Mouse (Mus musculus): ENCODE measurements at regions not wholly inside any gene's neighbourhood (a gene's known extent, or its start where the extent isn't known, plus 50 kb on each side); places are given as distances from the start of the nearest gene placed in this dataset.

- Histone ChIP-seq H3K27me3 (replicated peaks; ENCODE audit: low read depth, poor library complexity, severe bottlenecking) (peaks cover 15% of the 10 kb centered on the region), H3K27ac (replicated peaks) (no peak overlapping the region), H3K4me3 (no peak overlapping the region), H3K4me1 (no peaks in the 10 kb centered on the region), H3K9me3 (no peaks in the 10 kb centered on the region), H3K36me3 (replicated peaks) (no peaks in the 10 kb centered on the region)
- DNase-seq (ENCODE audit: low spot score) = no peak
- WGBS = 89% methylated on average over 7 of the region's 7 CpGs
Observed at GRCm38 (mm10) chrX:10984894-10985293, 270.1 kb downstream of the Mid1ip1 start.

- H3K4me1 ChIP-seq = peaks cover 20% of the 10 kb centered on the region
- WGBS = 32% methylated on average over 6 of the region's 6 CpGs
- peaks cover 64% of the 10 kb centered on the region for H3K27me3 ChIP-seq (replicated peaks; ENCODE audit: low read depth, poor library complexity, severe bottlenecking)
- no peaks in the 10 kb centered on the region for H3K36me3 ChIP-seq (replicated peaks)
- peak; percentile 20 for DNase-seq (ENCODE audit: low spot score)
- H3K4me3 ChIP-seq = peak overlapping the region; percentile 39; the same call in 1 of the 2 replicates
- no peaks in the 10 kb centered on the region for H3K9me3 ChIP-seq
- peak overlapping the region; percentile 76 for H3K27ac ChIP-seq (replicated peaks)
Observed at GRCm38 (mm10) chrX:10991871-10992210, 277.0 kb downstream of the Mid1ip1 start.

- H3K4me3 ChIP-seq = peak overlapping the region; percentile 39
- peak overlapping the region; percentile 76 for H3K27ac ChIP-seq (replicated peaks)
- no peaks in the 10 kb centered on the region for H3K36me3 ChIP-seq (replicated peaks)
- H3K4me1 ChIP-seq = peaks cover 20% of the 10 kb centered on the region
- WGBS = 25% methylated on average over 19 of the region's 19 CpGs
- peak; percentile 38 for DNase-seq (ENCODE audit: low spot score)
- H3K27me3 ChIP-seq (replicated peaks; ENCODE audit: low read depth, poor library complexity, severe bottlenecking) = peaks cover 64% of the 10 kb centered on the region
- no peaks in the 10 kb centered on the region for H3K9me3 ChIP-seq
Observed at GRCm38 (mm10) chrX:10992211-10993004, 277.6 kb downstream of the Mid1ip1 start.

GRCm38 (mm10) chrX:10993005-10993377 lies 278.2 kb downstream of the Mid1ip1 start:
- peak overlapping the region; percentile 76 for H3K27ac ChIP-seq (replicated peaks)
- H3K36me3 ChIP-seq (replicated peaks) = no peaks in the 10 kb centered on the region
- no peaks in the 10 kb centered on the region for H3K9me3 ChIP-seq
- H3K27me3 ChIP-seq (replicated peaks; ENCODE audit: low read depth, poor library complexity, severe bottlenecking) = peaks cover 64% of the 10 kb centered on the region
- WGBS = 26% methylated on average over 6 of the region's 6 CpGs
- DNase-seq (ENCODE audit: low spot score) = no peak
- peak overlapping the region; percentile 39 for H3K4me3 ChIP-seq
- peaks cover 20% of the 10 kb centered on the region for H3K4me1 ChIP-seq

- no peak for DNase-seq (ENCODE audit: low spot score)
- Histone ChIP-seq H3K36me3 (replicated peaks) (no peaks in the 10 kb centered on the region), H3K4me1 (peaks cover 20% of the 10 kb centered on the region), H3K27ac (replicated peaks) (no peak overlapping the region), H3K4me3 (no peak overlapping the region), H3K9me3 (no peaks in the 10 kb centered on the region), H3K27me3 (replicated peaks; ENCODE audit: low read depth, poor library complexity, severe bottlenecking) (peaks cover 54% of the 10 kb centered on the region)
Observed at GRCm38 (mm10) chrX:10994910-10995309, 280.1 kb downstream of the Mid1ip1 start.

GRCm38 (mm10) chrX:11001180-11001579 lies 286.4 kb downstream of the Mid1ip1 start:
- Histone ChIP-seq H3K27me3 (replicated peaks; ENCODE audit: low read depth, poor library complexity, severe bottlenecking) (no peaks in the 10 kb centered on the region), H3K36me3 (replicated peaks) (no peaks in the 10 kb centered on the region), H3K4me3 (no peak overlapping the region), H3K4me1 (no peaks in the 10 kb centered on the region), H3K27ac (replicated peaks) (no peak overlapping the region), H3K9me3 (no peaks in the 10 kb centered on the region)
- WGBS = 86% methylated on average over 3 of the region's 3 CpGs
- DNase-seq (ENCODE audit: low spot score) = no peak

- no peak for DNase-seq (ENCODE audit: low spot score)
- Histone ChIP-seq H3K27me3 (replicated peaks; ENCODE audit: low read depth, poor library complexity, severe bottlenecking) (no peaks in the 10 kb centered on the region), H3K9me3 (no peaks in the 10 kb centered on the region), H3K4me1 (no peaks in the 10 kb centered on the region), H3K4me3 (no peak overlapping the region), H3K27ac (replicated peaks) (no peak overlapping the region), H3K36me3 (replicated peaks) (no peaks in the 10 kb centered on the region)
Observed at GRCm38 (mm10) chrX:11039278-11039677, 259.8 kb upstream of the H2al1a start.

- H3K4me3 ChIP-seq = no peak overlapping the region
- WGBS = 83% methylated on average over 3 of the region's 3 CpGs
- 0 out of 2 replicates have a peak, but pooled peaks cover 2% of the 10 kb centered on the region for H3K9me3 ChIP-seq
- no peaks in the 10 kb centered on the region for H3K27me3 ChIP-seq (replicated peaks; ENCODE audit: low read depth, poor library complexity, severe bottlenecking)
- H3K4me1 ChIP-seq = no peaks in the 10 kb centered on the region
- no peak for DNase-seq (ENCODE audit: low spot score)
- H3K36me3 ChIP-seq (replicated peaks) = no peaks in the 10 kb centered on the region
- H3K27ac ChIP-seq (replicated peaks) = no peak overlapping the region
Observed at GRCm38 (mm10) chrX:11046769-11047168, 252.3 kb upstream of the H2al1a start.

- Histone ChIP-seq H3K27ac (replicated peaks) (no peak overlapping the region), H3K9me3 (no peaks in the 10 kb centered on the region), H3K4me1 (no peaks in the 10 kb centered on the region), H3K4me3 (no peak overlapping the region), H3K36me3 (replicated peaks) (no peaks in the 10 kb centered on the region), H3K27me3 (replicated peaks; ENCODE audit: low read depth, poor library complexity, severe bottlenecking) (peaks cover 82% of the 10 kb centered on the region)
- DNase-seq (ENCODE audit: low spot score) = no peak
- WGBS = 74% methylated on average over 3 of the region's 3 CpGs
Observed at GRCm38 (mm10) chrX:11082171-11082570, 216.9 kb upstream of the H2al1a start.

GRCm38 (mm10) chrX:11082845-11083244 lies 216.2 kb upstream of the H2al1a start:
- DNase-seq (ENCODE audit: low spot score) = no peak
- Histone ChIP-seq H3K36me3 (replicated peaks) (no peaks in the 10 kb centered on the region), H3K4me1 (no peaks in the 10 kb centered on the region), H3K4me3 (no peak overlapping the region), H3K9me3 (no peaks in the 10 kb centered on the region), H3K27me3 (replicated peaks; ENCODE audit: low read depth, poor library complexity, severe bottlenecking) (peaks cover 80% of the 10 kb centered on the region), H3K27ac (replicated peaks) (no peak overlapping the region)
- WGBS = 78% methylated on average over 3 of the region's 3 CpGs

- Histone ChIP-seq H3K9me3 (no peaks in the 10 kb centered on the region), H3K4me1 (no peaks in the 10 kb centered on the region), H3K27me3 (replicated peaks; ENCODE audit: low read depth, poor library complexity, severe bottlenecking) (peaks cover 79% of the 10 kb centered on the region)
Observed at GRCm38 (mm10) chrX:11086257-11087072, 212.6 kb upstream of the H2al1a start.

GRCm38 (mm10) chrX:11087913-11088312 lies 211.1 kb upstream of the H2al1a start:
- 14% methylated on average over 14 of the region's 14 CpGs for WGBS
- peaks cover 68% of the 10 kb centered on the region for H3K27me3 ChIP-seq (replicated peaks; ENCODE audit: low read depth, poor library complexity, severe bottlenecking)
- no peaks in the 10 kb centered on the region for H3K36me3 ChIP-seq (replicated peaks)
- peak overlapping the region; percentile 32 for H3K4me3 ChIP-seq
- no peaks in the 10 kb centered on the region for H3K4me1 ChIP-seq
- peak; percentile 66 for DNase-seq (ENCODE audit: low spot score)
- H3K27ac ChIP-seq (replicated peaks) = no peak overlapping the region
- H3K9me3 ChIP-seq = no peaks in the 10 kb centered on the region

More at GRCm38 (mm10) chrX:11086257-11087072, 212.6 kb upstream of the H2al1a start:
- H3K36me3 ChIP-seq (replicated peaks) = no peaks in the 10 kb centered on the region
- 63% methylated on average over 7 of the region's 7 CpGs for WGBS
- H3K4me3 ChIP-seq = no peak overlapping the region
- H3K27ac ChIP-seq (replicated peaks) = no peak overlapping the region
- DNase-seq (ENCODE audit: low spot score) = no peak

GRCm38 (mm10) chrX:11088506-11088905 lies 210.6 kb upstream of the H2al1a start:
- Histone ChIP-seq H3K4me1 (no peaks in the 10 kb centered on the region), H3K9me3 (no peaks in the 10 kb centered on the region), H3K4me3 (peak overlapping the region; percentile 32; the same call in 1 of the 2 replicates), H3K36me3 (replicated peaks) (no peaks in the 10 kb centered on the region), H3K27ac (replicated peaks) (no peak overlapping the region), H3K27me3 (replicated peaks; ENCODE audit: low read depth, poor library complexity, severe bottlenecking) (peaks cover 62% of the 10 kb centered on the region)
- DNase-seq (ENCODE audit: low spot score) = peak; percentile 18
- 34% methylated on average over 10 of the region's 10 CpGs for WGBS
